Mouse (Mus musculus) lung, adult 2 months (tissue): ENCODE results near the gene Nfkbil1.

Experiments
- CTCF ChIP-seq: fragments of 200-500 bp; IDR thresholded peaks from 2 replicates; pipeline ENCODE4 v1.5.1; 2011; ENCODE audit warnings: mild to moderate bottlenecking, low read length, control low read depth; ENCODE audit not compliant: insufficient read depth
- POLR2A ChIP-seq: fragments of 200-500 bp; IDR thresholded peaks from 2 replicates; pipeline ENCODE4 v1.6.1; 2011; ENCODE audit warnings: low read depth, mild to moderate bottlenecking, control low read depth, low read length, borderline replicate concordance; ENCODE audit errors: extremely low read depth

GRCm38 (mm10) chr17:35213071-35213470, 22.5 kb downstream of the Nfkbil1 start:
- TF ChIP-seq CTCF (no peak), POLR2A (no peak)
